Mouse (Mus musculus) kidney, postnatal 10 days (tissue): ENCODE measurements at regions not wholly inside any gene's neighbourhood (a gene's known extent, or its start where the extent isn't known, plus 50 kb on each side); places are given as distances from the start of the nearest gene placed in this dataset.
"Not testable (repeated sequence)": the region's sequence is repeated elsewhere in the genome, so short reads cannot be mapped to it uniquely, and the experiment has no call there.

Experiments used
- DNase-seq: peaks from one replicate; pipeline ENCODE4 v3.0.0; 2021; ENCODE audit warnings: mixed read lengths

DNA sequence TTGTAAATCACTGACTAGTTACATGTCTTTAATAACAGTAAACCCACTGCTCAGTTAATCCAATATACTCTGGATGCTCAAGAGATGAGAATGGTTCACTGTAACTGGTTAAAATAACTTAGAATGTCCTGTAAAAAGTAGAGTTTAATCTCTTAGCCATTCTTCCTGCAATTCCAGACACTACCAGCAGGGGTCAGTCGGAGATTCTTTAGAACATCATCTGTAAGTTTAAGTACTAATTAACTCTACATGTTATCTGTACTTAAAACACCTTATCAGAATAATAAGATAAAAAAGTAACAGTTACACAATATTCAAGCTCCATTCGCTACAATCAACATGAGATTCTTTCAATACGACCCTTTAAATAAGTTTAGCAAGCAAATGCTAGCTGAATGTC lies 58.7 kb upstream of the Olig3 start:
- peak; percentile 9 for DNase-seq

DNA sequence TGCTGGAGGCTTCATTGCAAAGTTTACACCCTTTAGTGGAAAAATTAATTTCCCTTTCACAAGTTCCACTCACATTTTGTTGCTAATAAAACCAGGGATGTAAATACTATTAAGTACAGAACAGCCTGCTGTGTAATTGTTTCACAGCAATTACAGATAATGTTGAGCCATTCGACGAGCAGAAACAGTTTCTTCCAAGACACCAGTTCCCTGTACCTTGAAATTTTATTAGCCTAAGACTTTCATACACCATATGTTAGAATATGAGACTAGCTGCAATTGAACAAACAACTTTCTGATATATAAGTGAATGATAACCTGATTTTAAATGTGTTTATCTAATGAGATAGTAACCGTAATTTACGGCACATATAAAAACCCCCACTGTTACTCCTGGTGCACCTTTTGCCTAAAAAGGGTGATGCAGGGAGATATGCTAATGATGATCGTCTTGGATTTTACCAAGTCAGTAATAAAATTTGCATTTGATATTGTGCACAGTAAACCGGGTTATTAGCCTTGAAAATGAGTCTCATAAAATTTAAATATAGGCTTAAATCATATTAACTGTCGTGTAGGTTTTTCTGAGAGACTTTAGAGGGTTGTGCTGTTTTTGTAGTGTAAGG lies 60.8 kb upstream of the Olig3 start:
- DNase-seq, result no peak

DNA sequence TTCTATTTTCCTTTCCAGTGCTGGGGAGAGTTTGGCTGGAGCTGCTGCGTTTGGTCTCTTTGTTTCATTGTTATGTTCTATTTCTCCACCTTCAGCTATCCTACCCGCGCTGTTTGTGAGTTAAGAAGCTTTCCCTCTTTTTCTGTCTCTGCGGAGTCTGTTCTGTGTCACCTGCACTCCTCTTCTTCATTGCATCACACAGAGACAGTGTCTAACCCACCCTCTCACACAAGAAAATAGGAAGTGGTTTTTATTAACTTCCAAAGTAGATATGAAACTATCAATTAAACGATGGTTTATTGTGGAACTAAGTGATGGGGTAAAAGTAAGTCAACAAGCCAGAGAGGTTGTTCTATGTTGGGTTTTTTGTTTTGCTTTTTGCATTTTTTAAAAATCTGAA lies 64.9 kb upstream of the Olig3 start:
- no peak for DNase-seq

DNA sequence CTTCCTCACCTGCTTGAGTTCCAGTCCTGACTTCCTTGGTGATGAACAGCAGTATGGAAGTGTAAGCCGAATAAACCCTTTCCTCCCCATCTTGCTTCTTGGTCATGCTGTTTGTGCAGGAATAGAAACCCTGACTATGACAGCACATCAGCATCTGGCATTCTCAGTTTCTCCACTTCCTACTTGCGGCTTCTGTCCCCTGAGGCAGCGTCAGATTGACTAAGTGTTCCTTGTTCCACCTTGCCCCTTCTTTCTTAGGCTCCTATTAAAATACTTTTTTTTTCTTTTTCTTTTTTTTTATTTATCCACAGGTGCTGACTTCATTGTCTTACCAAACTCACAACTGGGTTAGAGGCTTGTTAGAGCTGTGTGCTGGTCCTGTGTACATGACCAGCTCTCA lies 65.3 kb upstream of the Olig3 start:
- DNase-seq, result not testable (repeated sequence)

DNA sequence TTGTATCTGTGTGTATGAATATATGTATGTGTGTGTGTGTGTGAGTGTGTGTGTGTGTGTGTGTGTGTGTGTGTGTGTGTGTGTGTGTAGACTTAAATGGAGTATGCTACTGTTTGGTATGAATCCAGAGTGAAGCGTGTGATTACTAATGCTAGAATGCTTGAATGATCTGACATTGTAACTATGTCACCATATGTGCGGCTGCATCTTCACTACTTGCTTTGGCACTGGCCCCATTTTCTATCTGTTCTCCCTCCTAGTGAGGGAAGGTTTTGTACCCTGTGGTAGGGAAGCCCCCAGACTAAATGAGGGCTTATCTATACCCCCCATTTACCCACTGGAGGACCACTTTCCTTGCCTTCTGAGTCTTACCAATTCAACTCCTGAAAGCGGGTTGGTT lies 74.2 kb upstream of the Olig3 start:
- no peak for DNase-seq

DNA sequence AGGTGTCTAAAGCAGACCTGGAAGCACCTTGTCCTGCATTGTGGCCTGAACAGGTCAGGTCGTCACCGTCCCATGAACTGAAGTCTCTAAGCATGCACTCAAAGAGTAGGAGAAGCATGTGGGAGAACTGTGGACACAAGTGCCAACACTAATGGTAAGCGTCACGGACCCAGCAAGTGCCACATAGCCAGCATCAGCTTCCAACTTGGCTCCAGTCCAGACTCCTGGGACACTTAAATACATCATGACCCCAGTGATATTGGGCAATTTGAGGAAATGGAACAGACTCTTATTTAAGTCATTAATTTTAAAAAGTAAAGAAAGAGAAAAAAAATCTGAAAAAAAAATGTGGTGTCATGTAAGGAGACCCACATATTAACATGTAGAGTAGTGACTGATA lies 75.3 kb upstream of the Olig3 start:
- DNase-seq, result no peak

DNA sequence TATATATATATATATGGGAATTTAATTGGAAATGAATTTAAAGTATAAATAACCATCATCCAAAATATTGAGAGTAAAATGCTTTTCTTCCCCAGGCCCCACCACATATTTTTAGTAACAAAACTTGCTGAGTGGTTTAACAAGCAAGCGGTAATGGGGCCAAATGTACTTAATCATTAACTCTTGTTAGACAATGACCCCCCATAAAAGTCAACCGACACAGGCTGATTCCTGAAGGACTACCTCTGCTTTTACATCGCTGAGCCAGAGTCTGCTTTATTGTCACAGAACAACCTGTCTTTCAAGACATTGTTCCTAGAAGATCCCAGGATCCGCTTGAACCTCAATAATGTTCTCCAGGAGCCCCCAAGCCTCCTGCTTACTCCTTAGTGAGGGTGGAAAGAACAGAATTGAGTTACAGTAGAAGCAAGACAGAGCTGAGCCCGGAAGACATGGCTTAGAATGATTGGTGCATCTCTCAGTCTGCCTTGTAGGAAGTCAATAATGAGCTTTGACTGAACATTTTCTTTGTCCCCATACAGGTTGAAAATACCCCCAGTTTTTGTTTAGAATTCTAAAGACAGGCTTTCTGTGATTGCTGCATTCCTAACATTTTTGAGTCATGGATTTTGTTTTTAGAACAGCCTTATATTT lies 78.0 kb upstream of the Olig3 start:
- DNase-seq, result no peak

DNA sequence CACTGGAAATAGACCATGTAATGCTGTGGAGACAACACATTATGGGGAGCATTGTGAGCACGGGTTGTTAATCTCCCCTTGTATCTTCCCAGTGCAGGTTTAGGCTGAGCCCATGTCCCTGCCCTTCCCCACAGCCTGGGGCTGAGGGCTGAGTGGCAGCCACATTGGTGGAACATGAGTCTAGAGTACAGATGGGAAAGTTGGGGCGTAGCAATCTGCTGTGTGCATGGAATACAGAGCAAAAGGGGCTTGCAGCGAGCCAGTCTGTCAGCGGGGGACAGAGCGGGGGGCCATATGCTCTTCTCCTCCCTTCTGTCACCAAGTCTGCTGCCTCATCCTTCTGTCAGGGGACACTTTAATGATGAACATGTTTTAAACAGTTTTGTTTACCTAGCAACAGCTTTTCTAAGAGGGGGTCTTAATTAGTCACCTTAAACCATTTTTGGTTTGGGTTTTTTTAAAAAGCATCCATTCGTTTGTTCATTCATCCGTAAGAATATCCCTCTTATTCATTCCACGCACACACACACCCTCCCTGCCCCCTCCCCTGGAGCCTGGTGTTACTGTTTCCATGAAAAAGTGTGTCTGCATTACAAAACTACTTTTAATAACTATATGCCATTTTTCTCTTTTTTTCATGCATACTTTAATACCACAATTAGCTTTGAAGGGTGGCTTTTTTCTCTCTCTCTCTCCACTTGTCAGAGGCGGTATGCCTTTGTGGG lies 79.1 kb upstream of the Olig3 start:
- DNase-seq, result no peak

DNA sequence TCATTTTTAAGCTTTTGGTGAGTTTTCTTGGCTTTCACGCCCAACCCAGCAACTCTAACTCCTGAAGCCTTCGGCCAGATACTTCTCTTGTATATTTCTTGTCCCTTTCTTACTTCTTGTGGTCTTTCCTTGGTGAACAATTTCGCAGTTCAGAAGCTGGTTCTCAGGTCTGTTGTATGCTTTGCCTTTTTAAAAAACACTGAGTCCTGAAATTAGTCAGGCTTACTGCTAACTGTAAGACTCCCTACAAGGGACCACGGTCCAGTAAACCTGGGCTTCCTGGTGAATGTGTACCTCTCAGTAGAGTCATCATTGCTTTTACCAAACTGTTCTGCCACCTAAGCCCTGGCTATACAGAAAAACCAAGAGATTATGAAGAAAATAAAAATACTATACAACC lies 81.3 kb upstream of the Olig3 start:
- no peak for DNase-seq

DNA sequence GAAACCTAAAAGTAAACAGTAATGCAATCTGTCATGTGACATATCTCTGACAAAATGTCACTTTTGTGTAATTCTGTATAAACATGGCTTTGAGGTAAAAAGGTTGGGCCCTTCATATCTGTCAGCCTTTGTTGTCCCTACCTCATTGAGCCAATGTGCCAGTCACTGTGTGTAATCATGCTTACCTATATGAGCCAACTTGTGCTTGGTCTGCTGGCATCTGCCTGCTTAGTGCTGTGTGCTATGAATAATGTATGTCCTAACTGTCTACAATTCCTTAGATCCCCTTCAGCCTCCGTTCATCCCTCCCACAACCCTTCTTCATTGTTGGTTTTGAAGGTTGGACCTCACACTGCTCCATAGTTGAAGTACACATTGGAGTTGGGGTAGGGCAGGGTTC lies 86.9 kb upstream of the Olig3 start:
- DNase-seq, result no peak

DNA sequence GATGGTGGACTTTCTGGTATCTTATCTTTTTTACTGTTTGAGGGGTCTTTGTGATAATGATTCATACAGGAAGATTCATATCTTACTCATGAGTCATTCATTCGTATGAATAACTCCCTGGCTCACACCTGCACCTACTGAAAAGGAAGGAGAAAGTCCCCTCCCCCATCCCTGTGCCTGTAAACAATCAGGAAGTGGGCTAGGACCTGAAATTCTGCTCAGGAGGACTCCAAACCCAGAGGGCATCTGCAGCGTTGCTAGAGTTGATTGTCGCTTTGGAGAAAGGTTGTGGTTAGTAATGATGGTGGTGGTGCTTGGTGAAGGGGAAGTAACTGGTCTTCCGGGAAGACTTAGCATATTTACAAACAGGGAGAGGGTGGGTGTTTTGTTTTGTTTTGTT lies 88.3 kb upstream of the Olig3 start:
- no peak for DNase-seq

DNA sequence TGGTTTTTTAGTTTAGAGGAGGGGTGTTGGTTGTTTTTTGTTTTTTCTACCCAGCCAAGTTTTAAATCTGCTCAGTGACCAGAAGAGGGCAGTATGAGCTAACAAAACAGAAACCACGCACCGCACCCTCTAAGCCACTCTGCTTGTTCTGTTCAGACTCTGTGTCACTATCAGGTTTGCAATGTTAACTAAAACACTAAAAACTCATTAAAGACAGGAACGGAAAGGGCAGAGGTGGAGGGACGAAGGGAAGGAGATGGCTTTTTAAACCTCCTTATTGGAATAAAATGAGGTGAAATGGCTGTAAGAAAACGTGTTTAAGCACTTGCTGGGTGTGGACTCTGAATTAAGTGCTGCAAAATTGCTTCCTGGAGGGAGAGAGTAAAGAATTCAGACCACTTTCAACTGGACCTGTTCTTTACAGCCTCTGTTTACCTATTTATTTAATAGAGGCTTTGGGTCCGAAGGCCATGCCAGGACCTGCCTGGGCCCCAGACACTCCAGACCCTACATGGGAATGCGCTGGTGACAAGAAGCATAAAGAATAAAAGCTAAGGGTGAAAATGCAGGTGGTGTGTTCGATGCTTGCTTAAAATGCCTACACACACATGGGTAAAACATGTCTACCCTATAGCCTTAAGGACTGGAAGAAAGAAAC lies 116.1 kb upstream of the Olig3 start:
- DNase-seq, result peak; percentile 56

DNA sequence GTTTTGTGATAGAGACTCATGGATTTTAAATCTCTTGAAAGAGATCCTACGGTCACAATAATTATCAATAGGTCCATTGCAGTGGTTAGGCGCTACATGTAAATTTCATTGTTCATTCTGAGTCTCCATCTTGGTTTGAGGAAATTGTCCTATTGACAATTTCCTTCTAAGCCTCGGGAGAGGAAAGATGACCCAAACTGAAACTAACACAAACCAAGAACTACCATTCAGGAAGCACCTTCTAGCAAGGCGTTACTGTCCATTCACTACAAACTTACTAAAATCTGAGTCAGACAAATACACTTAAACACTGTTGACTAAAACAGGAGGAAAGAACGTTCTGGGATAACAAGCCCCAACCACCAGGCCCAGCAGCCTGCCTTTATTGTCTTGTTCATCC lies 140.1 kb upstream of the Olig3 start:
- no peak for DNase-seq

DNA sequence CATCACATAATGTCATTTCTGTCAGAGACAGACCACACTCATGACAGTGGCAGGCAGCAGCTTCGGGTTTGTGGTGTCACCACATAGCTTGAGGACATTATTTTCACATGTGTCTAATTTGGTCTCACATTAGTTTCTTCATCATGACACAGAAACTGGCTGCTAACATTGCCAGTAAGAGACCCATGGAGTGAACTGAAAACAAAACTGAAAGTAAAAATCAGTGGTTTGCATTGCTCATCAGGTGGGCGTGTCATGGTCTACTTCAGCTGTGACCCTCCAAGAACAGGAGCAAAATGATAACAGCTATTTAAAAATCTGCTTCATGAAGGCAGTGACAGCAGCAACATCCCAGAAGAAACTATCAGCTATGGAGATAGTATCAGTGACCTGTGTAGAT lies 146.6 kb upstream of the Olig3 start:
- no peak for DNase-seq

DNA sequence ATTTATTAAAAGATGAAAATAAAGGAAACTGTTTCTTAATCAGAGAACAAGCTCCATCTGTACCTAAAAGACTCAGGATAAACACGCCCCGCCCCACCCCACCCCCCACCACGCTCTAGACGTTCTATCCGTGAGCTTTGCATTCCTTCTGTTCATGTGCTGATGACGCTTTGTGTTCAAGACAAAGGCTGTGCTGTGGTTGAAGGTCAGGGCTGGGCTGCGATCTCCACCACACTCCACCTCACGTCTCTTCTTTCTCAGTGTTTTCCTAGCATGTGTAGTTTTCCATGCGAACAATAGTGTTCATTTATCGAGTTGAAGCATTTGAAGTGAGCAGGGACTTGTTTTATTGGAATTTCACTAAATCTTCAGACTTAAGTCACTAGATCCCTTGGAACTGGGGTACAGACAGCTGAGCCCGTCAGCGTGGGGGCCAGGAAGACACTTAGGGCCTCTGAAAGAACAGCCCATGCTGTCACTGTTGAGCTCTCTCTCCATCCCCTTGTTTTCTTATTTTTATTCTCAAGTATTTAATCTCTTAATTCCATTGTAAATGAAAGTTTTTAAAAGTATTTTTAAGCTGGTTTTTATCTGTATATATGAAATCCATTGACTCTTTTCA lies 148.1 kb upstream of the Olig3 start:
- DNase-seq, result no peak

DNA sequence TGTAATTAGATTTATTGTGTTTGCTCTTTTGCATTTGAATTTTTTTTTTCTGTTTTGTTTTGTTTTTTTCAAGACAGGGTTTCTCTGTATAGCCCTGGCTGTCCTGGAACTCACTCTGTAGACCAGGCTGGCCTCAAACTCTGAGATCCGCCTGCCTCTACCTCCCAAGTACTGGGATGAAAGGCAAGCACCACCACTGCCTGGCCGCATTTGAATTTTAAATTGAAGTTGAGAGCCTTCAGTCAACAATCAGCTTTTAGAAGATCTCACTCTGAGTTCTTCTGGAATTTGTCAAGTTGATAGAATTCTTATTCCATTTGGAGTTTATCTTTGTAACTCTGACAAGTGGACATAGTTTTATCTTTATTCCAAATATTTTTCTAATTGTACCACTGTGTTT lies 148.8 kb upstream of the Olig3 start:
- no peak for DNase-seq

DNA sequence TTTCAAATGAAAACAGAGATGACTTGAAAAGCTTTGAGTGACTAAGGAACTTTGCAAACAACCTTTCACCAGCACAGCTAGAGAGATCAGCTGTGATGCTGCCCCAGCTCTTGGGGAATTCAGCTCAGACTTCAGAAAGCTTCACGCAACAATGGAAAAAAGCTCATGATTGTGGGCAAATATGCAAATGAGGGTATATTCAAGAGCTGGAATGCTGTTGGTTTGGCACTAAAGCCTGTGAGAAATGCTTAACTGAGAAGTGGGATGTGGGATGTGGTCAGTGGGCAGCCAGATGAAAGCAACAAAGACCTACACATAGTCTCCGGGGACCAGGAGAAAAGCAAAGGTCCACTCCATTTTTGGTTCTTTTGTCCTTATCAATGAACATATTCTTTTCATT lies 156.0 kb upstream of the Olig3 start:
- DNase-seq, result no peak

DNA sequence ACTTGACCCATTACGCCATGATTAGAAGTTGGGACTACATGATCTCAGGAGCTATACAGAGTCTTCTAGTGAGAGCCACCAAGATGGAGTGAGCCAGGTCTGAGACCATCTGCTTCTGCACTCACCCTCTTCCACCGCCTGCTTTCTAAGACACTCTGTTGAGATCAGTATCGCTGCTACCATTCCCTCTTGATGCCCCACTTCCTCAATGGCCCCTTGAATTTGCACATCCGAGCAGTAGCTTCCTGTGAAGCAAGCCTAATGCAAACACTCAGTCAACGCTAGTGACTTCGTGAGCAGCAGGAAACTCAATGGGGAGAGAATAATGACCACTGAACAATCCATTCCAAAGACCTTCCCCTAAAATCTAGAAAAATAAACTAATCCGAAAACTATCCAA lies 160.7 kb upstream of the Olig3 start:
- no peak for DNase-seq

DNA sequence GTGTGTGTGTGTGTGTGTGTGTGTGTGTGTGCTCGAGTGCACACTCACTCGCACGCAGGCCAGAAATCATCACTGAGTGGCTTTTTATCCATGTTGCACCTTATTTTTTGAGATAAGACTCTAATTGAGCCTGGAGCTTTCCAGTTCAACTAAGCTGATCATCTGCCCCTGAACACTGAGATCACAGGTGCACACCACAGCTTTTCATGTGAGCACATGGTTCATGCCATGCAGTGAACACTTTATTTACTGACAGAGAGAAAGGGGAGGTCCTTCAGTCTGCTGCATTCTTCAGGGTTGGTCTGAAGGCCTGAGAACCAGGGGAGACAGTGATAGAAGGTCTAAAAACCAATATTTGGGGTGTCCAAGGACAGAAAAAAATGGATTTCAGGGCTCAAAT lies 161.7 kb upstream of the Olig3 start:
- DNase-seq, result no peak

DNA sequence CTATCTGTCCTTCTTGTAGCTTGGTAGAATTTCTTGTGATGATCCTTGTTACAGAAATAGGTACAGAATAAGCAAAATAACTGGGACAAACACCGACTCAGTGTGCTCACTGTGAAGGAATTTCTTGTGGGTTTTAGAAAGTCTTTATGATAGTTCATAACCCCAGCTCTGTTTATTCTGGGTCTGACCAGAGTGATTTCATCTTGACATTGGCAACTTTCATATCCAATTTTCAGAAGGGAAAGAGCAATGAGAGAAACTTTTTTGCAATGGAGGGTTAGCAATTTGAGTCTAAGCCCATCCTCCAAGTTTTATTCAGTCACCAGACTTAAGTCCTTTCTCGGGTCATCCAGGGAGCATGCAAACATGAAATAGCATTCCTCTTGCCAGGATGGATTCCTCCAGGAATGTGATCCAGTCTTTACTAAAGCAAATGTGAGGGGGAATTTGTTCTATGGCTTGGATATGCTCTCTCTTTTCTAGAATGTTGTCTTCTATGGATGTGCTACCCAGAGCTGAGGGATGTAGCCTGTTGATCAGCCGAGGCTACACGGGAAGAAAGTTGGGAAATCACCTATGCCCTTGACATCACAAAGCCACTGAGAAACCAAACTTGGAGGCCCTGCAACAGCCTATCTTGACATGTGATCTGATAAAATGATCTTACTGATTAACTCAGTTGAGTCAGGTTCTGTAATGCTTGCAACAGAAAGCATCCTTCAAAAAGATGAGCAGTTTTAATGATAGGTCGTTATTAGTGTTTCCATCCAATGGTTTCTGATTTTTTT lies 163.2 kb upstream of the Olig3 start:
- no peak for DNase-seq

DNA sequence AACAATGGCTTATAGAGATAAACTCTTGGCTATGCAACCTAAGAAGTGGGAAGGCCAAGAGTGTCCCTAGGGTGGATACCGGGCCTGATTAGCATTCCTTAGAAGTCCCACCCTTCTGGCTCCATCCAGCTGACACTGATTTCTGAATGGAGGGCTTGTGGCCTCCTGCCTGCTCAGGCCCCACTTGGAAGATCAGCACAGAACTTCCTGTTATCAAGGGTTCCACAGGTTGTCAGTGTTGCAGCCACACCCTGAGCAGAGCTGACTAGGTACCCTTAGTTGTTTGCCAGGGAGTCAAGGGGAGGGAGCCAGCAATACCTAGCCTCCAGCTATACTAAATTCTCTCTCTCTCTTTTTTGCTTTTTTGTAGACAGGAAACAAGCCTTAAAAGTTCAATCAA lies 164.1 kb upstream of the Olig3 start:
- DNase-seq, result no peak

DNA sequence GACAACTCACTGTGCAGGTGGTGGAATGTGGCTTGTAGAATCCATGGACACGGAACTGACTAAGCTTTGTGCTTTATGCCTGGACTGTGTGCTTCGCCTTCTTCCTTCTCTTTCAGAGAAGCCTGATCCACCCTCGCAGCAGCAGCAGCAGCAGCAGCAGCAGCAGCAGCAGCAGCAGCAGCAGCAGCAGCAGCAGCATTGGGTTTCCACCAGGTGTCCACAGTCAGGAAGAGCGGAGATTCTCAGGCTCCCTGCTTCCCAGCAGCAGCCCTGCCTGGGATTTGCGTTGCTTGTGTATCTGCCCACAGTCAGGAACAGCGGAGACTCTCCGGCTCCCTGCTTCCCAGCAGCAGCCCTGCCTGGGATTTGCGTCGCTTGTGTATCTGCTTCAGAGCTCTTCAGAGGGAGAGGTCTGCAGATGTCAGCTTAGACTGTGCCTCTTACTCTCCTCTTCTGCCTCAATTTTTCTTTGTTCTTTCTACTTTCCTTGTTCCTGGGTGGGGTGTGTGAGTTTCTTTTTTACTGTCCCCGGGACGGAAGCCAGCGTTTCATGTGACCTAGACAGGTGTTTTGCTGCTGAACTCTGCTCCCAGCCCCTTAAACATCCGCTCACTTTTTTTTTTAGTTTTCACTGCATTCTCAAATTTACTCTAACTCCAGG lies 168.1 kb upstream of the Olig3 start:
- DNase-seq, result peak; percentile 14
